Mouse (Mus musculus) MEL (cell line): ENCODE measurements around the gene Pphln1. TPM values are rescaled to one million over a fixed set of nuclear protein-coding genes. Genes with fewer than 3 reads are reported as not detected.

Source experiments
- DNase-seq: peaks from one replicate; pipeline ENCODE4 v3.0.0; 2011; ENCODE audit warnings: low read depth, low spot score
- H3K27ac ChIP-seq: 2 replicates; pipeline ENCODE4 v1.5.1; 2012; ENCODE audit warnings: low read depth, mild to moderate bottlenecking, control low read depth, low read length, moderate library complexity; ENCODE audit not compliant: control insufficient read depth
- H3K27me3 ChIP-seq, 2 experiments: fragments of 150-350 bp in 1 of 2; sonication (generic) in 1 of 2; 2 replicates each; pipeline ENCODE4 v1.6.1; 2012; ENCODE audit warnings: low read length in 2 of 2, mild to moderate bottlenecking in 2 of 2, improper control_type of control experiment in 1 of 2, moderate library complexity in 1 of 2; ENCODE audit not compliant: insufficient read depth in 2 of 2, control insufficient read depth in 1 of 2
- H3K36me3 ChIP-seq, 2 experiments: 2 replicates each; pipeline ENCODE4 v1.6.1; 2012 to 2014; ENCODE audit warnings: low read length in 2 of 2, improper control_type of control experiment in 1 of 2, inconsistent platforms in 1 of 2, mild to moderate bottlenecking in 1 of 2; ENCODE audit not compliant: insufficient read depth in 2 of 2, control insufficient read depth in 1 of 2
- H3K4me1 ChIP-seq, 2 experiments: fragments of 150-350 bp in 1 of 2; sonication (generic) in 1 of 2; 2 replicates each; pipeline ENCODE4 v1.6.1; 2012; ENCODE audit warnings: low read length in 2 of 2, improper control_type of control experiment in 1 of 2, mild to moderate bottlenecking in 1 of 2; ENCODE audit not compliant: insufficient read depth in 2 of 2, control insufficient read depth in 1 of 2
- H3K4me3 ChIP-seq, 2 experiments: fragments of 150-350 bp in 1 of 2; sonication (generic) in 1 of 2; 2 replicates each; pipeline ENCODE4 v1.5.1; 2012; ENCODE audit warnings: low read depth in 2 of 2, low read length in 2 of 2, mild to moderate bottlenecking in 2 of 2, moderate library complexity in 2 of 2, control low read depth in 1 of 2, improper control_type of control experiment in 1 of 2; ENCODE audit not compliant: control insufficient read depth in 1 of 2, insufficient read depth in 1 of 2
- H3K79me2 ChIP-seq: 2 replicates; pipeline ENCODE4 v1.6.1; 2012; ENCODE audit warnings: mild to moderate bottlenecking, low read length, moderate library complexity; ENCODE audit not compliant: control insufficient read depth, poor library complexity, insufficient read depth
- H3K9ac ChIP-seq: 2 replicates; pipeline ENCODE4 v1.6.1; 2012; ENCODE audit warnings: low read depth, mild to moderate bottlenecking, control low read depth, low read length, moderate library complexity; ENCODE audit not compliant: control insufficient read depth, poor library complexity, severe bottlenecking
- H3K9me3 ChIP-seq: fragments of 150-350 bp; sonication (generic); replicated peaks from 2 replicates; pipeline ENCODE4 v1.6.1; 2012; ENCODE audit warnings: mild to moderate bottlenecking, low read length, improper control_type of control experiment, moderate library complexity; ENCODE audit not compliant: insufficient read depth
- CHD1 ChIP-seq: IDR thresholded peaks from 2 replicates; pipeline ENCODE4 v1.6.1; 2012; ENCODE audit warnings: low read depth, mild to moderate bottlenecking, inconsistent platforms, low read length, improper control_type of control experiment
- CTCF ChIP-seq, 3 experiments: IDR thresholded peaks in 2 of 3; conservative IDR thresholded peaks in 1 of 3; 2 replicates each; pipeline ENCODE4 v1.5.1; 2011 to 2012; ENCODE audit warnings: low read length in 3 of 3, low read depth in 2 of 3, mild to moderate bottlenecking in 2 of 3, improper control_type of control experiment in 1 of 3, inconsistent platforms in 1 of 3, mixed read lengths in 1 of 3, moderate library complexity in 1 of 3; ENCODE audit not compliant: control insufficient read depth in 1 of 3, insufficient read depth in 1 of 3, poor library complexity in 1 of 3, severe bottlenecking in 1 of 3
- ELF1 ChIP-seq: IDR thresholded peaks from 2 replicates; pipeline ENCODE4 v1.6.1; 2014; ENCODE audit warnings: low read depth, mild to moderate bottlenecking, inconsistent platforms, low read length, improper control_type of control experiment, moderate library complexity
- GABPA ChIP-seq: IDR thresholded peaks from 2 replicates; pipeline ENCODE4 v1.6.1; 2012; ENCODE audit warnings: low read depth, mild to moderate bottlenecking, inconsistent platforms, low read length, improper control_type of control experiment, moderate library complexity
- JUND ChIP-seq: IDR thresholded peaks from 2 replicates; pipeline ENCODE4 v1.6.1; 2011; ENCODE audit warnings: low read depth, mild to moderate bottlenecking, improper control_type of control experiment, low read length
- MAX ChIP-seq: IDR thresholded peaks from 2 replicates; pipeline ENCODE4 v1.6.1; 2011; ENCODE audit warnings: low read length, improper control_type of control experiment
- MAZ ChIP-seq: IDR thresholded peaks from 2 replicates; pipeline ENCODE4 v1.6.1; 2012; ENCODE audit warnings: low read depth, mild to moderate bottlenecking, inconsistent platforms, low read length, improper control_type of control experiment
- MXI1 ChIP-seq: IDR thresholded peaks from 2 replicates; pipeline ENCODE4 v1.6.1; 2011; ENCODE audit warnings: mild to moderate bottlenecking, low read depth, low read length, improper control_type of control experiment
- MYB ChIP-seq: IDR thresholded peaks from 2 replicates; pipeline ENCODE4 v1.6.1; 2011; ENCODE audit warnings: mild to moderate bottlenecking, low read depth, low read length, improper control_type of control experiment
- MYC ChIP-seq: IDR thresholded peaks from 2 replicates; pipeline ENCODE4 v1.6.1; 2011; ENCODE audit warnings: low read depth, mild to moderate bottlenecking, low read length, improper control_type of control experiment, moderate library complexity
- NELFE ChIP-seq: IDR thresholded peaks from 2 replicates; pipeline ENCODE4 v1.6.1; 2011; ENCODE audit warnings: low read depth, low read length, improper control_type of control experiment
- NRF1 ChIP-seq: IDR thresholded peaks from 2 replicates; pipeline ENCODE4 v1.6.1; 2014; ENCODE audit warnings: low read depth, mild to moderate bottlenecking, inconsistent platforms, low read length, improper control_type of control experiment, moderate library complexity; ENCODE audit not compliant: poor library complexity, insufficient read depth, severe bottlenecking
- POLR2A ChIP-seq, 2 experiments: IDR thresholded peaks; 2 replicates each; pipeline ENCODE4 v1.6.1; 2011 to 2012; ENCODE audit warnings: low read length in 2 of 2, mild to moderate bottlenecking in 2 of 2, control low read depth in 1 of 2, improper control_type of control experiment in 1 of 2, low read depth in 1 of 2, moderate library complexity in 1 of 2; ENCODE audit not compliant: control insufficient read depth in 1 of 2, insufficient read depth in 1 of 2, poor library complexity in 1 of 2
- POLR2AphosphoS5 ChIP-seq: IDR thresholded peaks from 2 replicates; pipeline ENCODE4 v1.6.1; 2012; ENCODE audit warnings: low read depth, borderline replicate concordance, mild to moderate bottlenecking, inconsistent platforms, low read length, moderate library complexity, mixed read lengths
- RAD21 ChIP-seq: IDR thresholded peaks from 2 replicates; pipeline ENCODE4 v1.6.1; 2011; ENCODE audit warnings: mild to moderate bottlenecking, low read depth, low read length, improper control_type of control experiment
- RCOR1 ChIP-seq: IDR thresholded peaks from 2 replicates; pipeline ENCODE4 v1.6.1; 2012; ENCODE audit warnings: low read depth, mild to moderate bottlenecking, inconsistent platforms, low read length, improper control_type of control experiment
- TAL1 ChIP-seq: IDR thresholded peaks from 2 replicates; pipeline ENCODE4 v1.6.1; 2012; ENCODE audit warnings: mild to moderate bottlenecking, inconsistent platforms, low read length, moderate library complexity, mixed read lengths
- TBP ChIP-seq: IDR thresholded peaks from 2 replicates; pipeline ENCODE4 v1.8.0; 2011; ENCODE audit warnings: low read depth, low read length, improper control_type of control experiment
- TCF12 ChIP-seq: IDR thresholded peaks from 2 replicates; pipeline ENCODE4 v1.6.1; 2014; ENCODE audit warnings: low read depth, mild to moderate bottlenecking, inconsistent platforms, low read length, improper control_type of control experiment, moderate library complexity
- USF1 ChIP-seq: IDR thresholded peaks from 2 replicates; pipeline ENCODE4 v1.6.1; 2014; ENCODE audit warnings: low read depth, mild to moderate bottlenecking, inconsistent platforms, low read length, improper control_type of control experiment, moderate library complexity
- USF2 ChIP-seq, 2 experiments: IDR thresholded peaks; 2 replicates each; pipeline ENCODE4 v1.6.1; 2011 to 2012; ENCODE audit warnings: improper control_type of control experiment in 2 of 2, low read length in 2 of 2, borderline replicate concordance in 1 of 2, inconsistent platforms in 1 of 2, low read depth in 1 of 2, mild to moderate bottlenecking in 1 of 2; ENCODE audit not compliant: insufficient read depth in 1 of 2
- ZMIZ1 ChIP-seq: IDR thresholded peaks from 2 replicates; pipeline ENCODE4 v1.6.1; 2012; ENCODE audit warnings: low read depth, mild to moderate bottlenecking, inconsistent platforms, low read length, improper control_type of control experiment, moderate library complexity
- ZNF384 ChIP-seq: IDR thresholded peaks from 2 replicates; pipeline ENCODE4 v1.6.1; 2012; ENCODE audit warnings: low read depth, mild to moderate bottlenecking, inconsistent platforms, low read length, improper control_type of control experiment
- polyA plus RNA-seq, 2 experiments: library from polyadenylated mRNA; stranded (reverse) in 1 of 2; unstranded in 1 of 2; fragments of >175 nt in 1 of 2; fragments of >200 nt in 1 of 2; gene quantifications; 2 replicates each; pipeline versions ENCODE4 v1.2.1 to v1.2.4; 2012; ENCODE audit warnings: low replicate concordance in 2 of 2, low read depth in 1 of 2; ENCODE audit not compliant: insufficient read length in 2 of 2, insufficient read depth in 1 of 2, missing spikeins in 1 of 2
- total RNA-seq: library from RNA; depleted of rRNA; stranded (reverse); fragments of 300-350 nt; gene quantifications from 2 replicates; pipeline ENCODE4 v1.2.3, GENCODE M21; 2012

The Pphln1 gene
- total and polyA plus RNA-seq, 3 experiments, result 43.4 to 63.0 (median 50.1) TPM

DNA sequence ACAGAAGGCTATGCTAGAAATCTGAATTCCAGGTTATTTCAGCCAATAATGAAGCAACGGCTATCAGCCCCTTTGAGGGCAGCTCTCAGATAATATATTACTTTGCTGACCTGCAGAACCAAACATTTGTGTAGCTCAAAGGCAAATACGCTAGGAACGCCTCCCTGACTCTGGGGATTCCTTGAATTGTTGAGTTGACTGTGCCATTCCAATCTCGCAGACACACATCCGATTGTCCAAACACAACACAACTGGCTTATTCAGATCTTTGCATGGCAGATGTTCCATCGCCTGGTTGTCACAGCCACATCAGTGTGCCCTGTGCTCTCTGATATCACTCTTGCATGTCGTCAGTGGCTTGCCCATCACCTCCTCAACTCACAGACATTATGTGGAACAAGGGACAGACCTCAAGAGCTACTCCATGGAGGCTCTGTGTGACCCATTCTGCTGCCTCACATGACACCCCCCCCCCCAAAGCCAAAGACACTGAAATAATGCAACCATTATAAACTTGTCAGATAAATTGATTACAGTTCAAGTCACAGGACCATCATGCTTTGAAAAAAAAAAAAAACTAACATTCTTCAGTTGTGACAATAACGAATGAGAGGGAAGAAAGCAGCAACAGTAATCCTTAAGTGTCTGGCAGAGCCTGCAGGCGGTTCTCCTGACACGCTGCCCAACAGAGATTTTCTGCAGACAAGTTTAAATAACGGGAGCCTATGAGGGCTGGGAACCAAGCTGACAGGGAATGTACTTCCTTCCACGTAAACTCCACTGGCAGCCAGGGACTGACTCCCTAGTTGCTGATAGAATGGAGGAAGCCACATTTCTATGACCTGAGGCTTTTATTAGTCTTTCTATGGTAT lies 131.9 kb downstream of the Pphln1 start:
- TF ChIP-seq USF1 (no peak), MXI1 (no peak), RCOR1 (no peak), NELFE (no peak), GABPA (no peak), CHD1 (no peak), JUND (no peak), NRF1 (no peak), MYC (no peak), TBP (no peak), TCF12 (no peak), POLR2AphosphoS5 (no peak)
- no peaks in the 10 kb centered on the region for H3K27me3 ChIP-seq
- no peak overlapping the region for H3K9ac ChIP-seq
- H3K9me3 ChIP-seq, result no peaks in the 10 kb centered on the region
- H3K4me3 ChIP-seq, result no peak overlapping the region
- peaks cover 0 to 6% of the 10 kb centered on the region in 2 experiments; a peak in 2 of 4 replicates for H3K4me1 ChIP-seq
- no peak for DNase-seq
- peaks cover 0 to 6% of the 10 kb centered on the region in 2 experiments; a peak in 2 of 4 replicates for H3K36me3 ChIP-seq
- no peaks in the 10 kb centered on the region for H3K79me2 ChIP-seq
- H3K27ac ChIP-seq, result no peak overlapping the region

DNA sequence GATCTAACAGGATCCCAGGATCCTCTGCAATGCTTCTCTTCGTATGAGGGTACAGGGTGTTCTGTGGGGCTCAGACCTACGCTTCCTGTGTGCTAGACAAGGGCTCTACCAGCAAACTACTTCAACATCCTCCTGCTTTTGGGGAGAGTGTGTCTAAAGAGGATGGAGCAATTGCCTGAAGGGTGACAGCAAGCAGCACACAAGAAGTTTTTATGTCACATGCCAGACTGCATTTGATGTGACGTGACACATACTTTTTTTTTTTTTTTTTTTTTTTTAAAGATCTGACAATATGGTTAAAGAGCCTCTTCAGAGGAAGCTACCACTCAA lies 132.5 kb downstream of the Pphln1 start:
- TF ChIP-seq MAZ (no peak), USF2 (IDR thresholded peaks at IDR 0.05; ENCODE audit: borderline replicate concordance in 1 of 2, insufficient read depth in 1 of 2, low read depth in 1 of 2, low read length in 2 of 2) (no peak), RAD21 (no peak), POLR2A (IDR thresholded peaks at IDR 0.05; ENCODE audit: control insufficient read depth in 1 of 2, insufficient read depth in 1 of 2, low read depth in 1 of 2, low read length in 2 of 2, poor library complexity in 1 of 2) (no peak), CHD1 (no peak), USF1 (no peak), TAL1 (no peak), CTCF (IDR thresholded peaks at IDR 0.05 in 2 of 3, conservative IDR thresholded peaks at IDR 0.05 in 1 of 3; ENCODE audit: control insufficient read depth in 1 of 3, insufficient read depth in 1 of 3, low read depth in 2 of 3, low read length in 3 of 3, poor library complexity in 1 of 3, severe bottlenecking in 1 of 3) (no peak), MAX (no peak), ELF1 (no peak), POLR2AphosphoS5 (no peak), MYB (no peak), JUND (no peak), ZNF384 (no peak), ZMIZ1 (no peak)
- DNase-seq, result no peak
- Histone ChIP-seq H3K9me3 (no peaks in the 10 kb centered on the region), H3K79me2 (no peaks in the 10 kb centered on the region), H3K27ac (no peak overlapping the region), H3K4me3 (no peak overlapping the region), H3K4me1 (0 out of 4 replicates have a peak, but pooled peaks cover 0 to 1% of the 10 kb centered on the region in 2 experiments), H3K27me3 (no peaks in the 10 kb centered on the region), H3K36me3 (peaks cover 0 to 2% of the 10 kb centered on the region in 2 experiments; a peak in 1 of 4 replicates), H3K9ac (no peak overlapping the region)
